Mouse (Mus musculus) bone marrow macrophage, adult 2 months (primary cell): ENCODE measurements around the gene Vars.

Experiments used
- CTCF ChIP-seq: IDR thresholded peaks from 2 replicates; pipeline ENCODE4 v1.5.1; 2012; ENCODE audit warnings: low read depth, mild to moderate bottlenecking, low read length, moderate library complexity
- POLR2A ChIP-seq: IDR thresholded peaks from 2 replicates; pipeline ENCODE4 v1.6.1; 2012; ENCODE audit warnings: mild to moderate bottlenecking, low read depth, low read length, borderline replicate concordance

- TF ChIP-seq POLR2A, result no peak
- no peak for TF ChIP-seq CTCF
Observed at GRCm38 (mm10) chr17:35009586-35009985, 8.8 kb downstream of the Vars start.
